Mouse (Mus musculus): Measurements from ENCODE around the gene Gm11492. TPM values are rescaled to one million over a fixed set of nuclear protein-coding genes. Genes with fewer than 3 reads are reported as not detected.

Gm11492 gene
- total RNA-seq, 2 experiments from 2014 or later: not detected

DNA sequence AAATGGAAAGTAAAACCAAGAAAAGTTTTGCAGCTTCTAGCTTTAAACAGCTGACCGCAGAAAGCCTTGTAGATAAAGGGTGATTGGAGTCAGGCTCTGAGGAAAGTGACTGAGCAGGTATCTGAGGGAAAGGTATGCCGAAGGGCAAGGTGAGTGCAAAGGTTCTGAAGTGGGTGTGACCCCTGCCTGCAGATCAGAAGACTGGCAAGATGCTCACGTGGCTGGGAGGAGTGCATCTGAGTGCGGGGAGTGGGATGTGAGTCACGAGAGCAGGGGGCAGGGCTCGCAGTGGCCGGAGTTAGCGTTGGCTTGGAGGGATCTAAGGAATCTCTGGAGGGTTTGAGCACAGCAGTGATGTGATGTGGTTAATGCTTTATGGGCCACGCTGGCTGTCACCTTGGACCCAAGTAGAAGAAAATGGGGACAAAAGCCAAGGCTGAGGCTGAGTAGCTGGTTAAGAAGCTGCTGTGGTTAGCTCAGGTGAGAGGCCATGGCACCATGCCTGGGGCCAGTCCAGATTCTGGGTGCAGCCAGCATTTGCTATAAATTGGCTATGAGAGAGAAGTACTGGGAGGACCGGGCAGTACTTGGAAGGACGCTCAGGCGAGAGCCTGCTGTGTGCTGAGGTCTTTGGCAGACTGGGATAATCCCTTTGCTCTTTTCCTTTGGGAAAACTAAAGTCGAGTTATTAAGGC, 33.1 kb downstream of the Gm11492 start:
- DNase-seq (ENCODE audit: low spot score in 2 of 2): no peak

DNA sequence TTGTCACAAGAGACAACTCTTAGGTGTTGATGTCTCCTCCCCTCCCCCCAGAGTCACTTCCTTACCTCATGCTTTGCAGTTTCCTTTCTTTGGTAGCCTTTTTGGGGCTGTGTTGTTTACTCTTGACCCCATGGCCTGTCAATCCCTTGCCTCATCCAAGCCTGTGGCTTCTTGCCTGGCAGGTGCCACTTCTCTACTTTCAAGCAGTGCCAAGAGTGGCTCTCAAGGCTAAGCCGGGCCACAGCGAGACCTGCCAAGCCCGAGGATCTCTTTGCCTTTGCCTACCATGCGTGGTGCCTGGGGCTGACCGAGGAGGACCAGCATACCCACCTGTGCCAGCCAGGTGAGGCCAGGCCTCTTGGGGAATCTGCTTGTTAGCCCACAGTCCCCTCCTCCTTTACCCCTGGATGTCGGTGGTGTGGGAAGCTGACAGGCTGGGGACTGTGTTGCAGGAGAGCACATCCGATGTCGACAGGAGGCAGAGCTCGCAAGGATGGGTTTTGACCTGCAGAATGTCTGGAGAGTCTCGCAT, 33.9 kb downstream of the Gm11492 start:
- no peak for DNase-seq (ENCODE audit: low spot score in 2 of 2)

DNA sequence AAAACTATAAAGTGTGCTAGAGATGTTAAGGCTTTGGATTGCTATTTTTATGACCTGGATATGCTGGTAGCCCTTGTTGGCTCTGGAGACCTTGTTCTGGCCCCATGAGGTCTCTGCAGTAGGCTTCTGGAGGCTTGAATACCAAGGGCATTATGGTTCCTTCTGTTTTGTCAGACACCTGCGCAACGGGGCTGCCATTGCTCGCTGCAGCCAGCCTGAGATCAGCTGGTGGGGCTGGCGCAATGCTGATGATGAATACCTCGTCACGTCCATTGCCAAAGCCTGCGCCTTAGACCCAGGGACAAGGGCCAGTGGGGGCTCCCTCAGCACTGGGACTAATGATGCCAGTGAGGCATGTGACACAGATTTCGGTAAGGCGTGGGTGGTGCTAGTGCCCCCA, 35.8 kb downstream of the Gm11492 start:
- DNase-seq (ENCODE audit: low spot score in 2 of 2): no peak

DNA sequence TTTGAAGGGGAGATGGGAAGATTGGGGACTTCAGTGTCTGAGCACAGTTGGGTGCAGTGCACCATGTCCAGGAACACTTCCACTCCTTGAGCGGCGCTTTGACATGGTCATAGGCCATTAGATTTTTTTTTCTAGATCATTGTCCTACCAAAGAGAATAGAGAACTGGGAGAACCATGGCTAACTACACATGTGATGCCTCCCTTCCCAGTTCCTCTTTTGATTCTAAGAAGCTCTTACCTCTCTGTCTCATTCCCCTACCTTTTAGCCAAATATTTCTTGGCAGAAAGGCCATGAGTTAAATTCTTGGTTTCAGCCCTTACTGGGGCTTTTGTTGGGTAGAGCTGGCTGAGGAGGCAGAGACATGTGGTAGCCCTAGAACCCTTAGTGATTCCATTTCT, 37.1 kb downstream of the Gm11492 start:
- DNase-seq (ENCODE audit: low spot score in 2 of 2): no peak

DNA sequence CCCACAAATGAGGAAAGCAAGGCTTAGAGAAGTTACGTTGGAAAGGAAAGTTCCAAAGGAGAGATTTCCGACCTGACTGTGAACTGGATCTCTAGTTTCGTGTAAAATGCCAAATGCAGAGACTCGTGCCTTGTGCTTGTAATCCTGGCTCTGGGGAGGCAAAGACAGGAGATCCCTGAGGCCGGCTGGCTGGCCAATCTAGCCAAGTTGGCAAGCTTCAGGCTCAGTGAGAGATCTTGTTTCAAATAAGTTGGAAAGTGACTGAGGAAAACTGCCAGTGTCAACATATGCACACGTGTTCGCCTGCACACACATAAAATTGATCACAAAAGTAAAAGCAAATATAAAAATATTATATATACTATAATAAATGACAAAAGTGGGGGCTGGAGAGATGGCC, 42.8 kb downstream of the Gm11492 start:
- DNase-seq (ENCODE audit: low spot score in 2 of 2): no peak

DNA sequence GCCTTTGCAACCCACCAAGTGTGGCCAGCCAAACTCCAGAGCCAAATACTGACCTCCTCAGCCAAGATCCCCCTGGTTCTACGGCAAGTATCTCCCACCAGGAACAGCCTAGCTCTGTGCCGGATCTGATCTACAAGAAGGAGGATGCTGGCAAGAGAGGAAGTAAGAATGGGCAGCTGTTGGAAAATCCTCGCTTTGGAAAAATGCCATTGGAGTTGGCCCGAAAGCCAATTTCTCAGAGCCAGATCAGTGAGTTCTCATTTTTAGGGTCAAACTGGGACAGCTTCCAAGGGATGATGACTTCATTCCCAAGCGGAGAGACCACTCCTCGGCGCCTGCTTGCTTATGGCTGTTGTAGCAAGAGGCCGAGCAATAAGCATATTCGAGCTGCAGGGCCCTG, 45.1 kb downstream of the Gm11492 start:
- DNase-seq (ENCODE audit: low spot score in 2 of 2): no peak

DNA sequence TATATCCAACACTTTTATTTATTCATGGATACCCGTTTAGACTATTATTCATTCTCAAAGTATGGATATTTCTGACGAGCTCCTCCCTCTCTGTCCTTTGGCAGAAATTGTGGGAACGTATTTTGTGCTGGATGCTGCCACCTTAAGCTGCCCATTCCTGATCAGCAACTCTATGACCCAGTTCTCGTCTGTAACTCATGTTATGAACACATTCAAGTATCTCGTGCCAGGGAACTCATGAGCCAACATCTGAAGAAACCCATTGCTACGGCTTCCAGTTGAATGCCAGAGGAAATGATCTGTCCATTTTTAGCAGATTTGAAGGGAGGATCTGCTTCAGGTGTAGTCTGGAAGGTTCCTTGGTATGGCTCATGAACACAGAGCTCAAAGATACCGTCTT, 47.5 kb downstream of the Gm11492 start:
- no peak for DNase-seq (ENCODE audit: low spot score in 2 of 2)

DNA sequence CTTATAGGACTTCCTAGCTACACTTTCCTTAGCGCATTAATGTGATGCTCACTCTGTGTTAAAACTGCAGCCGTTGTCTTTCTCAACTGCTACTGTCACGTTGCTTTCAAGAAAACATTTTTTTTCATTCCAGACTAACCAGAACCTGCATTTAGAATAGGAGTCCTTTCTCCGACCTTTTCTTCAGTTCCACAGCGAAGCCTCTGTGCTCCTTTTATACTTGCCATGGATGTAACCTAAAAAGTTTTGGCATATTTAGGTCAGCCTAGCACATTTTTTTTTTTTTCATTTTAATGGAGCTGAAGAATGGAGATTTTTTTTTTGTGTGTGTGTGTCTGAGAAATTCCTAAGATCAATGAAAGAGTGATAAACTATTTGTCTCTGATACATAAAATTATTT, 49.1 kb downstream of the Gm11492 start:
- DNase-seq (ENCODE audit: low spot score in 2 of 2): no peak

DNA sequence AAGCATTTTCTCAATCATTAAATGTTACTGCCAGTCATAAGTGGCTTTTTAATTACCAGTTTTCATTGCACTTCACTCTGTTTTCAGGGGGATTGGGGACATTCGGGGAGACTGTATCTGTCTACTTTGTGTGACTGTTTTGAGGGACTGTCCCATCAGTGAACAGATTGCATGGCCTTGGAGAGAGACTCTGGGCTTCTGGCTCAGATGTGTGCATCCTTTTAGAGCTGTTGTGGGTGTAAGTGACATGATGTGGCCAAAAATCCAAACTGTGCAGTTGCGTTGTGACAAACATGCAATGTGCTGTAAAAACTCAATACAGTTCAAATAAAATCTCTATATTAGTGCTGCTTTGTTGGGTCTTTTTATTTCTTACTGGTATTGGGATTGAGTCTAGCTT, 49.5 kb downstream of the Gm11492 start:
- peak in 1 of 2 experiments; percentile 55 for DNase-seq (ENCODE audit: low spot score in 2 of 2)

DNA sequence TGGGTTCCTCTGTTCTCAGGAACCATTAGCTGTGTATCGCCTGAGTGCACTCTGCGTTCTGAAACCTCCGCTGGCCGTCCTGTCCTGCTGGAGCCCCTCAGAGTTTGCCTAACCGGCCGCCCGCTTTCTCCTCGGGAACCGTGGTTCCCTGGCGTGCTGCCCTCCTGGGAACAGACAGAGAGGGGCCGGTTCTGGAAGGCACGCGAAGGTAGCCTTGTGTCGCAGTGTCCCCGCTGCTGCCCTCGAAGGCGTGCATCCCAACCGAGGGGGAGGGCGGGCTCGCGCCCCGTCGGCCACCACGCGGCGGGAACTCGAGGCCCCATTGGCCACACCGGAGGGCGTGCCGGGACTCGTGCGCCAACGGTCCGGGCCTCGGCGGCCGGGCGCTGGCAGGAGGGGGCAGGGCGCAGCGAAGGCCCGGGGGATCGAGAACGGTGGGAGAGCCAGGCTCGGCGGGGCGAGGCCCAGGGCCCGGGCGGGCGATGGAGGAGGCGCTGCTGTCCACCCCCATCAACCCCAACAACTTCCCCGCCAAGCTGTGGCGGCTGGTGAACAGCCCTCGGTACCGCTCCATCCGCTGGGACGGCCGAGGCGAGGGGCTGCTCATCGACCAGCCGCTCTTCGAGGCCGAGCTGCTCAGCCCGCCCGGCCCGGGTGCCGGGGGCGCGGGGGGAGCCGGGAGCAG, 50.5 kb downstream of the Gm11492 start, which contains the start of gene Hsf5:
TSS of gene Hsf5 (plus strand) at position 375 of the 685 bp plus-strand sequence.
- DNase-seq (ENCODE audit: low spot score in 2 of 2): no peak

DNA sequence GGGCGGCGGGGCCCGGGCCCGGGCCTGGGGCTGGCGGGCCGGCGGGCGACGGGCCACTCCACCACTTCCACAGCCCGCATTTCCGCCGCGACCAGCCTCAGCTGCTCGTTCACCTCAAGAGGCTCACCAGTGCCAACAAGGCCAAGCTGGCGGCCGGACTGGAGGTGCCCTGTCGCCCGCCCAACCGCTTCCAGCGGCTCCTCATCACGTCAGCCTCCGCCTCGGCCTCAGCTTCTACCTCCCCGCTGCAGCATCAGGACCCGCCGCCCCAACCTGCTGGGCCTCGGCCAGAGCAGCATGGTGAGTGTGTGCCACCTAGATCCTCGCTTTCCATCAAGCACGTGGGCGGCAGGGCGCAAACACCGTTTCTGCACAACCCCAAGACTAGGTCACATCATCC, 51.2 kb downstream of the Gm11492 start:
- no peak for DNase-seq (ENCODE audit: low spot score in 2 of 2)

Other genes with a start within 250 kb of the Gm11492 start
- gene Ppm1e, start 207.6 kb upstream of the Gm11492 start, total RNA-seq (2021): 100 to 1,000 TPM; 239 to 249 TPM
- 1 to 10 TPM; 4.5 to 4.6 TPM for gene Rad51c, start 161.7 kb upstream of the Gm11492 start, total RNA-seq (2021)
- under 1 TPM; 0.15 to 0.23 TPM for gene Tex14, start 161.6 kb upstream of the Gm11492 start, total RNA-seq (2021)
- 100 to 1,000 TPM; 172 to 222 TPM for gene Sept4, start 2.2 kb downstream of the Gm11492 start, total RNA-seq (2021)
- 10 to 100 TPM; 91.7 to 96.4 TPM for gene Mtmr4, start 25.5 kb downstream of the Gm11492 start, total RNA-seq (2021)
- under 1 TPM; 0.47 to 0.66 TPM for gene Hsf5, start 50.5 kb downstream of the Gm11492 start, total RNA-seq (2021)
- gene Rnf43, start 96.1 kb downstream of the Gm11492 start, total RNA-seq (2021): 1 to 10 TPM; 2.5 to 3.1 TPM
- 10 to 100 TPM; 75.6 to 77.3 TPM for gene Supt4a, start 170.9 kb downstream of the Gm11492 start, total RNA-seq (2021)
- 100 to 1,000 TPM; 128 to 144 TPM for gene Tspoap1, start 193.9 kb downstream of the Gm11492 start, total RNA-seq (2021)
- gene Mpo, start 226.9 kb downstream of the Gm11492 start, total RNA-seq (2021): under 1 TPM in 1 of 2 experiments, not detected in 1; 0.22 TPM

Data from layer of hippocampus, adult 18-20 months (tissue).